Mouse (Mus musculus): ENCODE measurements around the gene Atp2a1.

DNA sequence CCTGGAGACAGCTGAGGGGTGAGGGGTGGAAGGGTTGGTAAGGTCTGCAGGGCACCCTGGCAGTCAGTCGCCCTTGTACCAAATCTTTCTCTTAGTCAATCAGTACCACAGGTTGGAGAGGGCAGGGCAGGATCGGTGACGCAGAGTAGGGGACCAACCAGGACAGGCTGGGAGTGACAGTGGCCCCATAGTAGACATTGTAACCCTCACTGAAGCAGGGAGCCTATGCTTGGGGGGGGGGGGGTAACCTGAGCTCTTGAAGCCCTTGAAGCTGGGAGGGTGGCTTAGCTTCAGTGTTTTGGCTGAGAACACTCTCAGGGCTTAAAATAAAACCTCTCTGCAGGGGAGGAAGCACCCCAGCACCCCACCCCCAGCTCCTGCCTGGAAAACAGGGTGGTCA lies 1.3 kb downstream of the Atp2a1 start:
- no peak for TF ChIP-seq CTCF (IDR thresholded peaks at IDR 0.05; ENCODE audit: low read depth)
- no peak for TF ChIP-seq EP300 (IDR thresholded peaks at IDR 0.05; ENCODE audit: low read depth)
